Mouse (Mus musculus): ENCODE data around the gene Brinp2. TPM values are rescaled to one million over a fixed set of nuclear protein-coding genes. Genes with fewer than 3 reads are reported as not detected.

Gene Brinp2
- polyA plus RNA-seq, 1 experiment: not detected

DNA sequence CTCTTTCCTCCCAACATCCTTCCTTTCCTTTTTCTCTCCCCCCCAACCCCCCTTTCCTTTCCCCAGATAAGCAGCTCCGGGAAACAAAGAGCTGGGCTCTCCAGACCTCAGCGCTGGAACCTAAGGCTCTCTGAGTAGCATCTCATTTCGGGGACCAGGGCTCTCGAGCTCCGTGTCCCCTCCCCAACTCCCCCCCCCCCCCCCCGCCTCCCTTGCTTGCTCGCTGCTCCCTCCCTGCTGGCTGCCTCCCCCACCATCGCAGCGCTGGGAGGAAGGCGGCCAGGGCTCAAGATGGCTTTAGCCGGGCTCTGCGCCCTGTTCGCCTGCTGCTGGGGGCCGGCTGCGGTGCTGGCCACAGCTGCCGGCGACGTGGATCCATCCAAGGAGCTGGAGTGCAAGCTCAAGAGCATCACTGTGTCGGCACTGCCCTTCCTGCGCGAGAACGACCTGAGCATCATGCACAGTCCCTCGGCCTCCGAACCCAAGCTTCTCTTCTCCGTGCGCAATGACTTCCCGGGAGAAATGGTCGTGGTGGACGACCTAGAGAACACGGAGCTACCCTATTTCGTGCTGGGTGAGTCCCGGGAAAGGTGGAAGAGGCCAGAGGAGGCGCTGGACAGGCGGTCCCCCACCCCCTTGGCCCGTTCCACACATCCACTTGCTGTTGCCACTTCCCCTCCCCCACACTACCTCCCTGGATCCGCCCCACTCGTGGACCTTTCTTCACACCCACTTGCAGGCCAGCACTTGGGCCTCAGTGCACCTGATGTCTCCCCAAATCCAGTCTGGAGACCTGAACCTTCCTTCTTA, 6.4 kb upstream of the Brinp2 start:
- H3K4me1 ChIP-seq (ENCODE audit: control insufficient read depth, insufficient read depth, low read length): no peaks in the 10 kb centered on the region
- H3K4me3 ChIP-seq (ENCODE audit: insufficient read depth, low read length): no peak overlapping the region
- no peak overlapping the region for H3K27ac ChIP-seq (ENCODE audit: insufficient read depth, low read length)
- TF ChIP-seq POLR2A (IDR thresholded peaks at IDR 0.05; ENCODE audit: low read depth, low read length): no peak
- no peak for TF ChIP-seq CTCF (IDR thresholded peaks at IDR 0.05; ENCODE audit: borderline replicate concordance, insufficient read depth, low read length)

DNA sequence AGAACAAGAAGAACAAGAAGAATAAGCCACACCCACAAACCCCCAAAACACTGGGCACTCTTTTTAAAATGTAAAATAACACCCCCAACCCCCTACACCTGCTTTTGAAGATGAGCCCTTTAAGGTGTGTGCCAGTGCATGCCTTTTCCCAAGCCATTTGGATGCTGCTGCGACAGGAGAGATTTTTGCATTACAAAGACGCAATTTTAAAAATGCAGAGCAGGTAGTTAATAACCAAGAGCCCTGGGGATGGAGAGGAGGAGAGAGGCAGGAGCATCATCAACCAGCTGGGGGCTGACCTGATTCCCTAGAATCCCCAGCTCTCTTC, 5.8 kb upstream of the Brinp2 start, which contains the start of gene Astn1:
Gene Astn1 (plus strand): TSS at position 310 of the 328 bp plus-strand sequence.
- Histone ChIP-seq H3K27ac (ENCODE audit: insufficient read depth, low read length) (no peak within 1 kb of the TSS), H3K4me3 (ENCODE audit: insufficient read depth, low read length) (no peak within 1 kb of the TSS), H3K4me1 (ENCODE audit: control insufficient read depth, insufficient read depth, low read length) (no peaks in the 10 kb centered on the region)
- TF ChIP-seq CTCF (IDR thresholded peaks at IDR 0.05; ENCODE audit: borderline replicate concordance, insufficient read depth, low read length): no peak
- no peak for TF ChIP-seq POLR2A (IDR thresholded peaks at IDR 0.05; ENCODE audit: low read depth, low read length)

DNA sequence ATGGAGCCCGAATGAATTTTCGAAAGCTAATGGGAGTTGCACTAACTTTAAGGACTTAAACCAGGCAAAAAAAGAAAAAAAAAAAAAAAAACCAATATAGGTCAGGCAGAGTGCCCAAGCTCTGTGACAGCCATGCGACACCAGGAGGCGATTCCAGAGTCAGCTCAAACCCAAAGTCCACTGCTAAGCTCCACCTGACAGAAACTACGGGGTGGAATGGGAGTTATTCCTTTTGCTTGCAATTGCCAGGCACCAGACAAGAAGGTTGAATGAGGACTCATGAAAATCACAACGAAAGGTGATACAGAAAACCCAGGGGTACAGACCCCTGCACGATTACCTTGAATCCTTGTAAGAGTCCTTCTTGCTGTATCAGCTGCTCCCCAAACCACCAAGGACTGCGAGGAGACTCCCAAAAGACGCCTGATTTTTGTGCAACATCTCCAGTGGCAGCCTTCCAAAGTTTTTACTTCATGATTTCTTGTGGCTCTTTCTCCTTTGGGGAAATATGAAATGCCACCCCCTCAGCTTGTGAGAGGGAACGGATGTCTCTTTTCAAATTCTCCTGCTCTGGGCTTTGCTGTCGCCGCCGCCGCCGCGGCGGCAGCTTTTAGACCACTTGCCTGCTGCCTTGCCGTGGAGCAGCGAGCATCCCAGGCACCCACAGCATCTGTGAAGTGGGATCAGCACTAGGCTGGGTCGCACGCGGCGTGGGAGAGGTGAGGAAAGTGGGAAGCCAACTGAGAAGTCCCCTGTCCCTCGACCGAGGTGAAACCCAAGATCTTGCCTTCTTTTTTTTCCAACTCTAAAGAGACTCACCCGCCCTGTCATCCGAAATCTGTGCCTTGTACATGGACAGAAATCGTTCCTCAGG, 712 bp downstream of the Brinp2 start:
- Histone ChIP-seq H3K27ac (ENCODE audit: insufficient read depth, low read length) (no peak overlapping the region), H3K4me1 (ENCODE audit: control insufficient read depth, insufficient read depth, low read length) (peaks cover 3% of the 10 kb centered on the region; the same call in 1 of the 2 replicates), H3K4me3 (ENCODE audit: insufficient read depth, low read length) (peak overlapping the region; percentile 45)
- TF ChIP-seq CTCF (IDR thresholded peaks at IDR 0.05; ENCODE audit: borderline replicate concordance, insufficient read depth, low read length): no peak
- no peak for TF ChIP-seq POLR2A (IDR thresholded peaks at IDR 0.05; ENCODE audit: low read depth, low read length)

DNA sequence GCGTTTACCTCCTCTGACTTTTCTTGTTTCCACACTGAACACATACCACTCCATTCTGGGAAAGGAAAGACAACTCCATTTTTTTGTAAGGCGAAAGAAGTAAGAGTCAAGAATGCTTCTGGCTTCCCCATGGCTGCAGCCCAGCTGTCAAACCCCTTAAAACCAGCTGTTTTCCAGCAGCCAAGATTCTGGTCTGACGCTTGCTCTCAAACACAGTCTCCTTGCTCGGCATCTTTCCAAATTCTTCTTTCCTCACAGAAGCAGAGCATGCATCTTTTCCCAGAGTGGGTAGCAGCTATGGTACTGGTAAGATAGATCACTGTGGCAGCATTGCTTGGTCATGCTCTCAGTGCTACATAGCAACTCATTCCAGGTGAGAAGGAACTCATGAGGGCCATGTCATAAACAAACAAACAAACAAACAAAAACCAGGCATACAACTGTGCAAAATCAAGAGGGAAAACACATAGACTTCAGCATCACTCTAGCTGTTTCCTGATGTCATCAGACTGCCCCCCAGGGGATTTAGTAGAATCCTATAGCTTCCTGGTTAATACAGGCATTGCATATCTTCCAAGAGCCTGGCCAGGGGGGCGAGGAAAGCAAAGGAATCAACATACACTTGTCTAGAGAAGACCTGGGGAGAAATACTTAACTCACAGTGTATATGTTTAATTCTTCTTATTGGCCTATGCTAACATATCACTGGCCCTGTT, 2.3 kb downstream of the Brinp2 start:
- TF ChIP-seq CTCF (IDR thresholded peaks at IDR 0.05; ENCODE audit: borderline replicate concordance, insufficient read depth, low read length) (no peak), POLR2A (IDR thresholded peaks at IDR 0.05; ENCODE audit: low read depth, low read length) (no peak)
- no peak overlapping the region for H3K4me3 ChIP-seq (ENCODE audit: insufficient read depth, low read length)
- H3K27ac ChIP-seq (ENCODE audit: insufficient read depth, low read length): no peak overlapping the region
- peaks cover 3% of the 10 kb centered on the region; the same call in 1 of the 2 replicates for H3K4me1 ChIP-seq (ENCODE audit: control insufficient read depth, insufficient read depth, low read length)

DNA sequence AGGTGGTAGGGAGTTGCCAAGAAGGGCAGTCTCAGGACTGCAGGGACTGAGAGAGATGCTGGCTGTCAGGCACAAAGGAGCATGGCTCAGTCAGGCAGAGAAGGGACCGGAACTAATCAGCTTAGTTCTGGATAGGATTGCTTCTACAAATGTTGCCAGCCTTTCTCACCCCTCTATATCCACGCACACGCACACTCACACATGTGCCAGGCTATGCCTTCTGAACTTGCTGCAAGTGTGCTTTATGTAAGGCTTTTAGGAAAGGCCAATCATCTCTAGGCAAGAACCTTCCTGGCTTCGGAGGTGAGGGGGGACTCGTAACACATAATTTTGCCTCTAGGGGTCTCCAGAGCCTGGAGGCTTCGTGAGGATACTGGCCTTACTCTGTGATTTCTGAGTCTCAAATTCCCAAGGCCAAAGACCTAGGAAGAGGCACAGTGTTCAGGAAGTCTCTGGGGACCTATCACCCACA, 12.8 kb downstream of the Brinp2 start:
- Histone ChIP-seq H3K27ac (ENCODE audit: insufficient read depth, low read length) (no peak overlapping the region), H3K4me1 (ENCODE audit: control insufficient read depth, insufficient read depth, low read length) (no peaks in the 10 kb centered on the region), H3K4me3 (ENCODE audit: insufficient read depth, low read length) (no peak overlapping the region)
- TF ChIP-seq POLR2A (IDR thresholded peaks at IDR 0.05; ENCODE audit: low read depth, low read length): no peak
- no peak for TF ChIP-seq CTCF (IDR thresholded peaks at IDR 0.05; ENCODE audit: borderline replicate concordance, insufficient read depth, low read length)

DNA sequence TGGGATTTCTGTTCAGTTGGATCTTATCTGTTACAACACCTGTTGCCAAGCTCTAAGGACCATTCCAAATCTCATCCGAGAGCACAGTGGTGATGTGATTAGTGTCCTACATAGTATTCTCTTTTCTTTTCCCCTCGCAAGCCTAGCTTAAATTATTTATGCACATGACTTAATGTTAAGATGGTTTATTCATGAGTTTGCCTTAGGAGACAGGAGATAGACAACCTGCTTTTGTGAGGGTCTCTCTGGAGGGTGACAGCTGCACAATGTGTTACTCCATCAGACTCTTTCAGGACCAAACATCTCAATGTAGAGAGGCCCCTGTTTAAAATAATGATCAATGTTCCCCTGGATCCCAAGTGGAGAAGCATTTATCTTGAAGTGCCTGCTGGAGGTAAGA, 27.3 kb downstream of the Brinp2 start:
- Histone ChIP-seq H3K27ac (ENCODE audit: insufficient read depth, low read length) (no peak overlapping the region), H3K4me1 (ENCODE audit: control insufficient read depth, insufficient read depth, low read length) (no peaks in the 10 kb centered on the region), H3K4me3 (ENCODE audit: insufficient read depth, low read length) (no peak overlapping the region)
- TF ChIP-seq POLR2A (IDR thresholded peaks at IDR 0.05; ENCODE audit: low read depth, low read length) (no peak), CTCF (IDR thresholded peaks at IDR 0.05; ENCODE audit: borderline replicate concordance, insufficient read depth, low read length) (no peak)

DNA sequence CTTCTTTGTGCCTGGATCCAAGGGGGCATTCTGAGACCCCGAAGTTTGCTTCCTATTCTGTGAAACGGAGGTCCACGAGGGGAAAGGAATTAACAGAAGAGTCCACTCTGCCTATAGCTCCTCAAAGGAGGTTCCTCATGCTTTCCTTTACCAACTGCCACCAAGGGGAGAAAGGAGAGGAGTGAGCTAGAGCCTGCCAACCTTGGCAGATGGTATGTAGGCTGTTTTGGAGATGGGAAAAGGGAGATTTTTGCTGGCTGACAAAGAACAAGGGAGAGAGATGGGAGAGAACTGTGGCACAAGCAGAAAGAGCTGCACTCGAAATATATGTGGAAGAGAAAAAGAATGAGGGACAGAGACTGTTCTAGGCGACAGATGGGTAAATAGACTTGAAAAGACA, 28.0 kb downstream of the Brinp2 start:
- Histone ChIP-seq H3K4me3 (ENCODE audit: insufficient read depth, low read length) (no peak overlapping the region), H3K4me1 (ENCODE audit: control insufficient read depth, insufficient read depth, low read length) (no peaks in the 10 kb centered on the region)
- TF ChIP-seq POLR2A (IDR thresholded peaks at IDR 0.05; ENCODE audit: low read depth, low read length) (no peak), CTCF (IDR thresholded peaks at IDR 0.05; ENCODE audit: borderline replicate concordance, insufficient read depth, low read length) (no peak)

DNA sequence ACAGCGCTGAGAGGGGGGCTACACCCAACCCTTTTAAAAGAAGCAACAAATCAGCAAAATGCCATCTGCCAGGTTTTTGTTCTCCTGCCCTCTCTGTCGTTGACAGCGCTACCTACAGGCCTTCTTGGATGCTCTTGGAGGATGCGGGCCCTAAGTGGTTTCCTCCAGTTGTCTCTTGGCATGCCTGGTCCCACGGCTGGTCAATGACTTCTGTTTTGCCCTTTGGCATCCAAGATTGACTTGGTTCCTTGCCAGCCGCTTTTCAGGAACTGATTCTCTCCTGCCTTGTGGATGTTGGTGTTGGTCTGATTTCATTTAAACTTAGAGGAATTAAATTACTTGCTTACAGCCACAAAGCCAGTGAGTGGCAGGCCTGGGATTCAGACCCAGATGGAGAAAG, 32.8 kb downstream of the Brinp2 start:
- H3K4me3 ChIP-seq (ENCODE audit: insufficient read depth, low read length): no peak overlapping the region
- no peaks in the 10 kb centered on the region for H3K4me1 ChIP-seq (ENCODE audit: control insufficient read depth, insufficient read depth, low read length)
- H3K27ac ChIP-seq (ENCODE audit: insufficient read depth, low read length): no peak overlapping the region
- TF ChIP-seq POLR2A (IDR thresholded peaks at IDR 0.05; ENCODE audit: low read depth, low read length): no peak
- TF ChIP-seq CTCF (IDR thresholded peaks at IDR 0.05; ENCODE audit: borderline replicate concordance, insufficient read depth, low read length): no peak

More for the DNA sequence above, 28.0 kb downstream of the Brinp2 start:
- H3K27ac ChIP-seq (ENCODE audit: insufficient read depth, low read length): no peak overlapping the region

DNA sequence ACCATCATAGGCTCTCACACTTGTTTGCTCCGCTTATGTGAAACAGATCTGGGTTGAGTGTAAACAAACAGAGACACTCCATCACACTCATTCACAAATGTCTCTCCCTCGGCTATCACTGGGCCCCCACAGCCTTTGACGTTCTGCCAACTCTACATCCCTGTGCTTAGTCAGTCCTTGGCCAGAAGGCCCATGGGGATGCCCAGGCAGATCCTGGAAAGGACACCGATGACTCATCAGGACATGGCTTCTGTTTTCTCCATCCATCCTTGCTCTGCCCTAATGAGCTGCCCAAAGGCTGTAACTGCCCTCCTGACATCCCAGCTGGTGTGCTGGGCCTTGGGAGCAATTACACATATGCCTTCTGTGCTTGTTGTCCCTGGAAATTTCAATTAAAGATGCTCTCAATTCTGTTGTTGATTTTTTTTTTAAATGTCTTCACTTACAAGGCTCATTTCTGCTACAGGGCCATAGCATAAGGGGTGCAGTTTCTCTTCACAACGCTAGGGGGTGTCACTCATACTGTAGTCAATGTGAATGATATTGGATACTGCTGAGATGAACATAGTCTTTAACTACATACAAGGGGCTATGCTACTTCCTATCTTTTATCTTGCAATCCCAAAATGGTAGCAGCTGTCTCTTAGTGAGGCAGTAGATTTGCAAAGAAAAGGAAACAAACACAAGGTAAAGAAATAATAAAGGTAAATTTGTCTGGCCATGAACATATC, 45.5 kb downstream of the Brinp2 start:
- Histone ChIP-seq H3K4me1 (ENCODE audit: control insufficient read depth, insufficient read depth, low read length) (no peaks in the 10 kb centered on the region), H3K27ac (ENCODE audit: insufficient read depth, low read length) (no peak overlapping the region), H3K4me3 (ENCODE audit: insufficient read depth, low read length) (no peak overlapping the region)
- TF ChIP-seq CTCF (IDR thresholded peaks at IDR 0.05; ENCODE audit: borderline replicate concordance, insufficient read depth, low read length): no peak

Measured in embryonic fibroblast, embryonic 13.5 days (primary cell).